Mouse (Mus musculus) midbrain, embryonic 14.5 days (tissue): ENCODE measurements at regions not wholly inside any gene's neighbourhood (a gene's known extent, or its start where the extent isn't known, plus 50 kb on each side); places are given as distances from the start of the nearest gene placed in this dataset.
"Not testable (repeated sequence)": the region's sequence is repeated elsewhere in the genome, so short reads cannot be mapped to it uniquely, and the experiment has no call there.

ENCODE experiments used
- ATAC-seq: fragments of 200-750 bp; cut with Nextera tagmentation; 2 replicates; pipeline ENCODE4 v1.8.0; 2017; ENCODE audit warnings: moderate number of reproducible peaks, moderate library complexity; ENCODE audit not compliant: low FRiP score, low TSS enrichment
- DNase-seq: peaks from one replicate; pipeline ENCODE4 v3.0.0-alpha.2; 2015
- H3K27ac ChIP-seq: fragments of 300-500 bp; sonication (generic); replicated peaks from 2 replicates; pipeline ENCODE4 v1.5.1; 2014; ENCODE audit warnings: mild to moderate bottlenecking, low read depth, low read length, moderate library complexity
- H3K27me3 ChIP-seq: fragments of 300-500 bp; sonication (generic); 2 replicates; pipeline ENCODE4 v1.6.1; 2014; ENCODE audit warnings: low read length, control low read depth, mixed read lengths; ENCODE audit not compliant: control insufficient read depth, insufficient read depth
- H3K36me3 ChIP-seq: fragments of 300-500 bp; sonication (generic); 2 replicates; pipeline ENCODE4 v1.6.1; 2014; ENCODE audit warnings: low read length, control low read depth; ENCODE audit not compliant: control insufficient read depth, insufficient read depth
- H3K4me1 ChIP-seq: fragments of 300-500 bp; sonication (generic); 2 replicates; pipeline ENCODE4 v1.6.1; 2014; ENCODE audit warnings: mild to moderate bottlenecking, antibody characterized with exemption, low read length, control low read depth; ENCODE audit not compliant: control insufficient read depth, insufficient read depth
- H3K4me2 ChIP-seq: fragments of 300-500 bp; sonication (generic); 2 replicates; pipeline ENCODE4 v1.6.1; 2014; ENCODE audit warnings: mild to moderate bottlenecking, low read length, moderate library complexity
- H3K4me3 ChIP-seq: fragments of 300-500 bp; sonication (generic); replicated peaks from 2 replicates; pipeline ENCODE4 v1.5.1; 2014; ENCODE audit warnings: low read depth, low read length
- H3K9ac ChIP-seq: fragments of 300-500 bp; sonication (generic); replicated peaks from 2 replicates; pipeline ENCODE4 v1.6.1; 2014; ENCODE audit warnings: mild to moderate bottlenecking, low read length, moderate library complexity
- H3K9me3 ChIP-seq: fragments of 300-500 bp; sonication (generic); 2 replicates; pipeline ENCODE4 v1.6.1; 2016; ENCODE audit warnings: low read length, control low read depth, mixed read lengths; ENCODE audit not compliant: control insufficient read depth
- WGBS: fragments of 180-500 bp; shearing (Covaris S2); extraction: QIAGEN DNeasy Blood & Tissue Kit; methylation state at CpG from one replicate; pipeline ENCODE4 v1.1.7; 2014; 5-methylcytosine and 5-hydroxymethylcytosine counted together

DNA sequence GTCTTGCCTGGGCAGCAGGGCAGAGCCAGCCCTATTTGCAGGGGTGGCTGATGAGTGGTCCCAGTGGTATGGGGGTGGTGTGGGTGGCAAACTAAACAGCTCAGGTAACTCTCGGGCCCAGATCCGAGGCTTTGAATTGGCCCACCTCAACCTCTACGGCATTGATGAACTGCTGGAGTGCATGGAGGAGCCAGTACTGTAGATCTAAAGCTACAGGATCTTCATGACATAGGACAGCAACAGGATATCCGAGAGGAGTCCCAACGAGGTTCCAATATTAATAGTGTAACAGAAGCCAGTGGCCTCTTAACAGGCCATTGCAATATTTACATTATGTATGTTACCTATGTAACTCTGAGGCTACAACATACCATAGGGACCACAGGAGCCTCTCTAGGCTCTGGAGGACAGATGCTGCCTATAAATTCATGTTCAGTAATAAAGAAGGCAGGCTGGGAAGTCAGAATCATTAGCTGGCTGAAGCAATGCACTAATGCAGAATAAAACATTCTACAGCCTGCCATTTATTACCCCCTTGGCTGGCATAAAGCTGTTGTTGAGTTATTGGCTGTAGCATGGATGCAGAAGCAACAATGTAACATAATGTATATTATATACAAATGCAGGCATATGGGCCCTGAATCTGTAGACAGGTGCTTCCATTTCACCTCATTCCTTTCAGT lies 283.5 kb downstream of the Kif20b start:
- H3K27me3 ChIP-seq, result no peaks in the 10 kb centered on the region
- H3K4me2 ChIP-seq, result no peak overlapping the region
- DNase-seq, result no peak
- WGBS, result 89% methylated on average over 5 of the region's 5 CpGs
- no peaks in the 10 kb centered on the region for H3K36me3 ChIP-seq
- no peak for ATAC-seq
- H3K4me3 ChIP-seq, result no peak overlapping the region
- no peaks in the 10 kb centered on the region for H3K4me1 ChIP-seq
- no peaks in the 10 kb centered on the region for H3K9me3 ChIP-seq
- H3K27ac ChIP-seq, result no peak overlapping the region
- no peak overlapping the region for H3K9ac ChIP-seq

- H3K9me3 ChIP-seq, result no peaks in the 10 kb centered on the region
- no peak overlapping the region for H3K9ac ChIP-seq
- H3K36me3 ChIP-seq, result no peaks in the 10 kb centered on the region
- no peaks in the 10 kb centered on the region for H3K27me3 ChIP-seq
- no peak for DNase-seq
- ATAC-seq, result no peak
- 91% methylated on average over 3 of the region's 3 CpGs for whole genome bisulfite sequencing
- H3K27ac ChIP-seq, result no peak overlapping the region
- H3K4me2 ChIP-seq, result no peak overlapping the region
- H3K4me1 ChIP-seq, result no peaks in the 10 kb centered on the region
- H3K4me3 ChIP-seq, result no peak overlapping the region
These were observed 322.0 kb downstream of the Kif20b start for GRCm38 (mm10) chr19:35244188-35244587.

- no peaks in the 10 kb centered on the region for H3K36me3 ChIP-seq
- DNase-seq (no peak), ATAC-seq (no peak)
- H3K9ac ChIP-seq, result no peak overlapping the region
- no peaks in the 10 kb centered on the region for H3K4me1 ChIP-seq
- no peak overlapping the region for H3K4me3 ChIP-seq
- no peak overlapping the region for H3K4me2 ChIP-seq
- 82% methylated on average over 6 of the region's 6 CpGs for WGBS
- H3K27ac ChIP-seq, result no peak overlapping the region
- H3K27me3 ChIP-seq, result no peaks in the 10 kb centered on the region
- no peaks in the 10 kb centered on the region for H3K9me3 ChIP-seq
These were observed 325.4 kb downstream of the Kif20b start for GRCm38 (mm10) chr19:35247531-35247930.

- H3K9ac ChIP-seq, DNase-seq, H3K27me3 ChIP-seq, H3K4me2 ChIP-seq, H3K4me1 ChIP-seq, H3K27ac ChIP-seq, H3K36me3 ChIP-seq, ATAC-seq, H3K9me3 ChIP-seq, H3K4me3 ChIP-seq: not testable (repeated sequence)
- 89% methylated on average over 3 of the region's 3 CpGs for WGBS
These were observed 336.5 kb downstream of the Kif20b start for GRCm38 (mm10) chr19:35258634-35259033.

DNA sequence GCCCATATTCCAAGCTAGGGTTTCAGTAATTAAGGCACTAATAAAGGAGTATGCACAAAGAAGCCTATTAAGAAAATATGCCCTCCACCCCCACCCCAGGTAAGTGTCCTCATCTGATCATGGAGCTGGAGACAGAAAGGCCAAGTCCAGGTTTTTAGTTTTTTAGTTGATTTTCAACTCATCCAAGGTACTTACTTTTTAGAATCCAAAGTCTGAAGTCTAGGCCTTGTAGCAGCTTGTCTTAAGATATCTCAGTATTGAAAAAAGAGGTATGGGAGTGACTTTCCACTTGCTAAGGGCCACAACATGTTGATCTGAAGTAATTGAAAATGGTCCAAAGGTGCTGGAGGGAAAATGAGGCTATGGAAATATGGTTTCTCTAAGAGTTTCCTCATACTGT lies 340.9 kb downstream of the Kif20b start:
- no peaks in the 10 kb centered on the region for H3K27me3 ChIP-seq
- H3K9ac ChIP-seq, result no peak overlapping the region
- H3K9me3 ChIP-seq, result no peaks in the 10 kb centered on the region
- no peaks in the 10 kb centered on the region for H3K4me1 ChIP-seq
- H3K4me2 ChIP-seq, result no peak overlapping the region
- no peak for DNase-seq
- no peak overlapping the region for H3K27ac ChIP-seq
- no peaks in the 10 kb centered on the region for H3K36me3 ChIP-seq
- ATAC-seq, result no peak
- H3K4me3 ChIP-seq, result no peak overlapping the region

DNA sequence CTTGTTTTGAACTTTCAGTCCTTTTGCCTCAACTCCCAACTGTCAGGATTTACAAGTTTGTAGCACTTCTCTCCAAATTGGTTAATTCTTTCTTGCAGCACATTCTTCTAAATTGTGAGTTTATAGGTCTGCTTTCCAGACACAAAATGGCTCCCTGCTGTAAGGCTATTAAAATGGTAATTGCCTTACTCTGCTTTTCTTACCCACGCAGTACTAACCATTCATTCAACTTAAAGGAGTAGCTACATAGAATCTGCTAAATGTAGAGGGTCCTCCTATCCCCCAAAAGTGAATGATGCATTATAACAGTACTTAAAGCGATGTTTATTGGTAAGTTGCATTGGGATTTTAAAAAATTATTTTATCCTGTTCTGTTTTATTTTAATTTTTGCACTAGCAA lies 356.2 kb downstream of the Kif20b start:
- WGBS, result 50% methylated on average over 2 of the region's 2 CpGs
- H3K9ac ChIP-seq, result no peak overlapping the region
- no peak overlapping the region for H3K4me3 ChIP-seq
- DNase-seq (no peak), ATAC-seq (no peak)
- H3K36me3 ChIP-seq, result no peaks in the 10 kb centered on the region
- H3K4me1 ChIP-seq, result no peaks in the 10 kb centered on the region
- H3K4me2 ChIP-seq, result no peak overlapping the region
- no peaks in the 10 kb centered on the region for H3K9me3 ChIP-seq
- no peaks in the 10 kb centered on the region for H3K27me3 ChIP-seq
- no peak overlapping the region for H3K27ac ChIP-seq

GRCm38 (mm10) chr19:35282775-35283447 lies 360.8 kb downstream of the Kif20b start:
- peak; percentile 2 for DNase-seq

DNA sequence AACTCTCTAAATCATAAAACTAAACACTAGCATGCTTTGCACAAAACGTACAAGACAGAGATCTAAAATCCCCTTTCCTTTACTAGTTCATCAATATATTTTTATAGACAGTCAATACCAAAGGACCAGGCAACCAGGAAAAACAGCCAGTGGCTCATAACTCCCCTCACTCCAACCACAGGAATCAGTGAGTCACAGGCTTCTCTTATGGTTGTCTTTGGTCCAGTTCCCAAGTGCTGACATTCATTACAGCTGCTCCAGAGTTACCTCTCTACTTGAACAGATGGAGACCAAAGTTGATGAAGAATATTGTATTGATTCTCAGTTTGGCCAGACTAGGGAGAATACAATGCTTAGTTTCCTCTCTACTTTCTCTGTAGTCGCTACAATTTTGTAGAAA lies 376.7 kb downstream of the Kif20b start:
- DNase-seq, result no peak

More at GRCm38 (mm10) chr19:35282775-35283447, 360.8 kb downstream of the Kif20b start:
- WGBS, result 69% methylated on average over 4 of the region's 4 CpGs
- Histone ChIP-seq H3K27me3 (no peaks in the 10 kb centered on the region), H3K4me2 (no peak overlapping the region), H3K9ac (no peak overlapping the region), H3K4me1 (no peaks in the 10 kb centered on the region), H3K36me3 (no peaks in the 10 kb centered on the region), H3K27ac (no peak overlapping the region), H3K9me3 (no peaks in the 10 kb centered on the region), H3K4me3 (no peak overlapping the region)
- ATAC-seq, result no peak

DNA sequence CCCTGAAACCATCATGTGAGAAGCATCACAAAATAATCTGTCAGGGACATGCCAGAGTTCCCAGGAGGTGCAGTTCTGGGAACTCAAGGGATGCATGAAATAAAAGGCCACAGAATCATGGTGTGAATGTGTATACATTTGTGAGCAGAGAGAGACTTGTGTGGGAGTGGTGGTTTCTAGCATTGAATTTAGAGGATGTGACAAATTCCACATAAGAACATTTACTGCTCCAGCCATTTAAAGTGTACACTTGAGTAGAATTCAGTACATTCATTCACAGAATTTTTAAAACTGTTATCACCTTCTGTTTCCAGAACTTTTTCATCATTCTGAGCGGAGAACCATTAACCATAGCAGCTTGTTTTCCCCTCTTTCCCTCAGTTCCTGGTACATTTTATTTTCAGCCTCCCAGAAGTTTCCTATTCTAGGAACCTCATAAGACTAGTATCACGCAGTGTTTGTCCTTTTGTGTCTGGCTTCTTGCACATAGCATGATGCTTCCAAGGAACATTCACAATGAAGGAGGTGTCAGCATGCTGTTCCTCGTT lies 380.6 kb downstream of the Kif20b start:
- Histone ChIP-seq H3K4me3 (no peak overlapping the region), H3K4me2 (no peak overlapping the region), H3K4me1 (no peaks in the 10 kb centered on the region), H3K27ac (no peak overlapping the region), H3K9me3 (no peaks in the 10 kb centered on the region), H3K36me3 (no peaks in the 10 kb centered on the region), H3K27me3 (no peaks in the 10 kb centered on the region), H3K9ac (no peak overlapping the region)
- DNase-seq (no peak), ATAC-seq (no peak)
- 80% methylated on average over 3 of the region's 3 CpGs for WGBS

More for the DNA sequence above, 376.7 kb downstream of the Kif20b start:
- H3K4me1 ChIP-seq, result no peaks in the 10 kb centered on the region
- H3K27me3 ChIP-seq, result no peaks in the 10 kb centered on the region
- H3K27ac ChIP-seq, result no peak overlapping the region
- 88% methylated on average over 2 of the region's 2 CpGs for WGBS
- no peak for ATAC-seq
- H3K4me2 ChIP-seq, result no peak overlapping the region
- no peaks in the 10 kb centered on the region for H3K36me3 ChIP-seq
- H3K9ac ChIP-seq, result no peak overlapping the region
- no peaks in the 10 kb centered on the region for H3K9me3 ChIP-seq
- no peak overlapping the region for H3K4me3 ChIP-seq
